Mouse (Mus musculus) T-helper 2 cell (primary cell): Measurements from ENCODE around the gene Olfr1212.

ENCODE experiments used
- in situ Hi-C: fragments of 300-600 bp; cut with MboI, MseI; formaldehyde crosslinking; loops from one replicate; pipeline ENCODE4 v1.15.1; 2025; ENCODE audit warnings: high pct_unique_total_duplicates

The Olfr1212 gene

DNA sequence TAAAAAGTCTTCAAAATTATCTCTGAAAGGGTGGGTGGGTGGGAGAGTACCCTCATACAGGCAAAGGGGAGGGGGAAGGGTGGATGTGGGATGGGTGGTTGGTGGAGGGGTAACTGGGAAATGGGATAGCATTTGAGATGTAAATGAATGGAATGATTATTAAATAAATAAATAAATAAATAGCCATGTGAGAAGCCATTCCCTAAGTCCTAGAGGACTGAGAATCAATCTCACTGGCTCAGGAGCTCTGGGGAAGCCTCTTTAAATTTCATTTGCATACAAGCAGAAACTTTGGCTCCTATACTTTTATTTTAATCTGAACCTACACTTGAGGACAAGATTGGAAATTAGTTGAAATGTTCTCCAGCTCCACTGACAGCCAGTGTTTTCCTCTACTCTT, at the start of gene Olfr1212:
Gene Olfr1212, plus strand, starts transcription at position 301 of the 400 bp plus-strand sequence.
- in situ Hi-C loops: no loop called here

DNA sequence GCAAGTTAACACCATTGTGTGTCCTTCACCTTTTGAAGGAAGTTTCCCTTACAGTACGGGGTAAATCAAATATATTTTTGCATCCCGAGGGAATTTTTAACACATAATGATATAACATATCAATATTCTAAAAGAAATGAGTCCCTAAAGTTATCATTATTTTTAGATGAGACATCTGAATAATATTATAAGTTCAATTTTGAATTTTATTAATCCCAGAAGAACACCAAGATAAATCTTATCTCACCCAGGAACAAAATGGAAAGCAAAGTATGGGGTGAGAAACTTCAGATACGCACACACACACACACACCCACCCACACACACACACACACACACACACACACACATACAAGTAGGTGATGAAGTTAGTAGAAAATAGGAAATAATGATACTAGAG, 38.7 kb upstream of the Olfr1212 start, which contains the start of gene Olfr1209:
Gene Olfr1209, minus strand, starts transcription at position 101 of the 400 bp plus-strand sequence.
- in situ Hi-C loops: no loop called here

DNA sequence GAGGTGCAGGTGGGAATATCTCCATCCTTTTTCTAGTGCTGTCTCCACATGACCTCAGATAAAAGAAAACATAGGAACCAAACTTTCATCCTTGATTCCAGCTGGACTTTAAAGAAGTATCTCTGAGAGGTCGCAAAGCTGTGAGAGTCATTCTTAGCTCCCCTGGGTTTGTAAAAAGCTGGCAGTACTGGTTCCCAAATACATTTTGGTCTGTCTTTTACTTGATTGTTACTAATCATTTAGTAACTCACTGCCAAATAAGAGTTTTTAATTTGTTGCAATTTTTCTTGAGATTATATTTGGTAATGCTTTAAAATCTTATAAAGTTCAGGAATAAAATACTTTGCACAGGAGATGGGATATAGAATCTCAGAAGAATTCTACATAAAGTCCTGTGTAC, 15.8 kb upstream of the Olfr1212 start, which contains the start of gene Olfr1211:
Gene Olfr1211, minus strand, starts transcription at position 101 of the 400 bp plus-strand sequence.
- in situ Hi-C loops: no loop called here

DNA sequence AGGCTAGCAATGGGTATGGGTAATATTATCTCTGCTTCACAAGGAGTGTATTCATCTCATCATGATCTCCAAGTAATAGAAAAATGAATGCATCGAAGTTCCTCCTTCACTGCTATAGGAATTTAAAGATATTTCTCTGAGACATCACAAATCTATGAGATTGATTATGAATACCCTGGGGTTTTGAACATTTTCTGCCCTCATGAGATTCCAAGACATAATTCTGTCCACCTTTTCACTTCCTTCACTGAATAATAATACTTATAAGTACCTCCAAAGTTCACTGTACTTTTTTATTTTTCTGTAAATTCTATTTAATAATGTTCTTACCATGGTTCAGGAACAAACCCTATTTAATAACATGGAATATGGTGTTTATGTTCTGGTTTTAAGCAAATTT, 26.4 kb downstream of the Olfr1212 start, which contains the start of gene Gm13762:
Gene Gm13762, minus strand, starts transcription at position 101 of the 400 bp plus-strand sequence.
- in situ Hi-C loops: no loop called here

DNA sequence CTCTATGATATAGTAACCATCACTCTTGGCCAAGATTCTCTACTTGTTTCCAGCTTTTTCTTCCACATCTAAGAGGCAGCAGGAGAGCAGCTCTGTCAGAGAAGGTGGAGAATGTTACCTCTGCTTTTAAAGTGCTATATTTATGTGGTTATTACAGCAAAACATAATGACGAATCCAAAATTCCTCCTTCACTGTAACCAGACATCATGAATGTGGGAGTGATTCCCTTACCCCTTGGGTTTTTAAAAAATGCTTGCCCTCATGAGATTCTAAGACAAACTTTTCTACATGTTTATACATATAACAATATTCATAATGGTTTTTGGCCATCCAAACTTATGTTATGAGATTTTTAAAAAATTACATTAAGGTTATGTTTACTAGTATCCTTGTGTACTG, 38.8 kb downstream of the Olfr1212 start, which contains the start of gene Olfr1214:
Gene Olfr1214, minus strand, starts transcription at position 101 of the 400 bp plus-strand sequence.
- in situ Hi-C loops: no loop called here

DNA sequence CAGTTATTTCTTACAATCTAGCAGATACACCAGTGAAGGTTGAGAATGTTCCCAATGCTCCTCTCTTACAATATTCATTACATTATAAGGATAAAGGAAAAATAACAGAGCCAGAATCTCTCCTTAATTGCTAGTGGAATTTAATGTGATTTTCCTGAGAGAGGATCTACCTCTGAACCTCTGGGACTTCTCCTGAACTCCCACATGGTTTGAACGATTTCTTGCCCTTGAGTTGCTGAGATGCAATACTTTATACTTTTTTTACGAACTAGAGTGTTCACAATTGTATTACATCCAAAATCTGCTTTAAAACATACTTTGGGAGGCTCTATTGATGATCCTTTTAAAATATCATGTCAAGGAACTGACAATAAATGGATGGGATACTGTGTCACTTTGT, 53.1 kb downstream of the Olfr1212 start, which contains the start of gene Olfr1215:
Gene Olfr1215, minus strand, starts transcription at position 101 of the 400 bp plus-strand sequence.
- in situ Hi-C loops: no loop called here
